Mouse (Mus musculus): ENCODE measurements around the gene Trim8. TPM values are rescaled to one million over a fixed set of nuclear protein-coding genes. Genes with fewer than 3 reads are reported as not detected.

The Trim8 gene
- polyA plus RNA-seq, 1 experiment from 2014 or later = 30.5 TPM

DNA sequence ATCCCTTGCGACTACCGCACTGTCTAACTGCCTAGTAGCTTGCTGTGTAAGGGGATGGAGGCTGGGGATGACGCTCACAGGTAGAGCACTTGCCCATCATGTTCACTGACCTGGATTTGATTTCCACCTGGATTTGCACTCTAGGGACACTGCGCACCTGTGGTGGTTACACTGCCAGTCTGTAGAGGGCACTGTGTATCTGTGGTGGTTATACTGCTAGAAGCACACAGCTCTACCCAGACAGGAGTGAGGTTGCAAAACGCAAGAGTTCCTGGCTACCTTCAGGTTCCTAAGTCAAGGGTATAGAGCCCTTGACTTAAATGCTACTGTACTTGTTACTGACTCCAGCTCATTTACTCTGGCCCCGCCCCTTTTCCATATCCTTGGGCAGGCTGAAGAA lies 36.7 kb downstream of the Trim8 start:
- no peak for ATAC-seq (replicated peaks; ENCODE audit: low FRiP score, low read depth)
- Histone ChIP-seq H3K4me2 (ENCODE audit: low read length) (no peak overlapping the region), H3K27ac (no peak overlapping the region), H3K9me3 (replicated peaks; ENCODE audit: low read length) (no peaks in the 10 kb centered on the region), H3K9ac (ENCODE audit: low read depth, low read length) (no peak overlapping the region), H3K36me3 (ENCODE audit: insufficient read depth, low read length) (peaks cover 15% of the 10 kb centered on the region), H3K27me3 (ENCODE audit: insufficient read depth, low read length) (no peaks in the 10 kb centered on the region), H3K4me3 (replicated peaks; ENCODE audit: low read depth, low read length) (no peak overlapping the region), H3K4me1 (replicated peaks; ENCODE audit: insufficient read depth, low read length) (peaks cover 11% of the 10 kb centered on the region; the same call in 1 of the 2 replicates)
- DNase-seq (ENCODE audit: low spot score) = no peak
- 90% methylated on average over 6 of the region's 6 CpGs for WGBS
- peak; percentile 59 for TF ChIP-seq CTCF (IDR thresholded peaks at IDR 0.05; ENCODE audit: low read depth)

DNA sequence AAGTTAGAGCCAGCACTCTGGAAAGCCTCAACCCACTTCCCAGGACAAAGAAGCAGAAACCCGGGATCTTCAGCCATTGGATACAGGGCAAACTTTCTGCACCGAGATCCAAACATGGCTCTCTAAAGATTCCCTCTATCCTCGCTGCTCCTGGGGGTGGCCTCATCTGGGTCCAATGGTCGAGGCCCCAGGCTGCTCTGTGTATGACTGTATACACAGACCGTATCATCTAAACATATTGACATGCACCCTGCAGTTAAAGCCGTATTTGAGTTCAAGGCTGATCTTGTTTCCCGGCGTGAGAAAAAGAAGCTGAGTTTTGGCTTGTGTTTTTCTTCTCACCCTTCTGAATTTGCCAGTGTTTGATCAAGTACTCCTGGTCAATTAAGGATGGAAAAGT lies 41.2 kb downstream of the Trim8 start:
- TF ChIP-seq CTCF (IDR thresholded peaks at IDR 0.05; ENCODE audit: low read depth) = no peak
- Histone ChIP-seq H3K27ac (no peak overlapping the region), H3K27me3 (ENCODE audit: insufficient read depth, low read length) (no peaks in the 10 kb centered on the region), H3K4me1 (replicated peaks; ENCODE audit: insufficient read depth, low read length) (no peaks in the 10 kb centered on the region), H3K4me2 (ENCODE audit: low read length) (no peak overlapping the region), H3K36me3 (ENCODE audit: insufficient read depth, low read length) (peaks cover 18% of the 10 kb centered on the region), H3K9me3 (replicated peaks; ENCODE audit: low read length) (no peaks in the 10 kb centered on the region), H3K9ac (ENCODE audit: low read depth, low read length) (no peak overlapping the region), H3K4me3 (replicated peaks; ENCODE audit: low read depth, low read length) (no peak overlapping the region)
- WGBS = 88% methylated on average over 8 of the region's 8 CpGs
- no peak for ATAC-seq (replicated peaks; ENCODE audit: low FRiP score, low read depth)
- no peak for DNase-seq (ENCODE audit: low spot score)

DNA sequence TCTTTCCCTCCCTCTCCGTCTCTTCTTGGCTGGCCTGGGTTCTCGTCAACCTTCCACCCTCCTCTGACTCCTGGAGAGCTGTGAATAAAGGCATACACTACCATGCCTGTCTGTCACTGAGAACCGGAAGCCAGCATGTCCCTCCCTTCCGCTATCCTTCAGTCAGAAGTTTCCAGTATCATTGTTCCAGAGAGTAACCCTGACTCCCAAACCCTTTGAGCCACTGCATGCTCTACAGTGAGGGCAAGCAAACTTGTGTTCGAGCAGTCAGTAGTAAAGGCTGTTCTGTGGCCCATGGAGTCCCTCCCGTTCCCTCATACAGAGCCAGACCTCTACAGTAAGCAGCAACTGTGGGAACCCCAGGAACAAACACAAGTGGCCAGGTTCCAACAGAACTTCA lies 46.1 kb downstream of the Trim8 start:
- Histone ChIP-seq H3K4me2 (ENCODE audit: low read length) (no peak overlapping the region), H3K4me1 (replicated peaks; ENCODE audit: insufficient read depth, low read length) (no peaks in the 10 kb centered on the region), H3K27me3 (ENCODE audit: insufficient read depth, low read length) (no peaks in the 10 kb centered on the region), H3K27ac (peak overlapping the region; percentile 15; the same call in 1 of the 2 replicates), H3K9me3 (replicated peaks; ENCODE audit: low read length) (no peaks in the 10 kb centered on the region), H3K36me3 (ENCODE audit: insufficient read depth, low read length) (peaks cover 25% of the 10 kb centered on the region), H3K9ac (ENCODE audit: low read depth, low read length) (no peak overlapping the region), H3K4me3 (replicated peaks; ENCODE audit: low read depth, low read length) (no peak overlapping the region)
- ATAC-seq (replicated peaks; ENCODE audit: low FRiP score, low read depth) = no peak
- DNase-seq (ENCODE audit: low spot score) = peak; percentile 66
- 57% methylated on average over 6 of the region's 6 CpGs for WGBS
- TF ChIP-seq CTCF (IDR thresholded peaks at IDR 0.05; ENCODE audit: low read depth) = no peak

- H3K4me1 ChIP-seq (replicated peaks; ENCODE audit: insufficient read depth, low read length) = no peaks in the 10 kb centered on the region
- TF ChIP-seq CTCF (IDR thresholded peaks at IDR 0.05; ENCODE audit: low read depth) = no peak
- no peak overlapping the region for H3K4me2 ChIP-seq (ENCODE audit: low read length)
- WGBS = 74% methylated on average over 10 of the region's 10 CpGs
- DNase-seq (ENCODE audit: low spot score) (no peak), ATAC-seq (replicated peaks; ENCODE audit: low FRiP score, low read depth) (no peak)
- H3K27me3 ChIP-seq (ENCODE audit: insufficient read depth, low read length) = no peaks in the 10 kb centered on the region
- H3K36me3 ChIP-seq (ENCODE audit: insufficient read depth, low read length) = peaks cover 25% of the 10 kb centered on the region
- no peak overlapping the region for H3K4me3 ChIP-seq (replicated peaks; ENCODE audit: low read depth, low read length)
- H3K27ac ChIP-seq = 0 out of 2 replicates have a peak overlapping the region, but pooled peaks have one; percentile 36
- H3K9ac ChIP-seq (ENCODE audit: low read depth, low read length) = no peak overlapping the region
- no peaks in the 10 kb centered on the region for H3K9me3 ChIP-seq (replicated peaks; ENCODE audit: low read length)
Measured at GRCm38 (mm10) chr19:46548110-46548509, 46.6 kb downstream of the Trim8 start.

DNA sequence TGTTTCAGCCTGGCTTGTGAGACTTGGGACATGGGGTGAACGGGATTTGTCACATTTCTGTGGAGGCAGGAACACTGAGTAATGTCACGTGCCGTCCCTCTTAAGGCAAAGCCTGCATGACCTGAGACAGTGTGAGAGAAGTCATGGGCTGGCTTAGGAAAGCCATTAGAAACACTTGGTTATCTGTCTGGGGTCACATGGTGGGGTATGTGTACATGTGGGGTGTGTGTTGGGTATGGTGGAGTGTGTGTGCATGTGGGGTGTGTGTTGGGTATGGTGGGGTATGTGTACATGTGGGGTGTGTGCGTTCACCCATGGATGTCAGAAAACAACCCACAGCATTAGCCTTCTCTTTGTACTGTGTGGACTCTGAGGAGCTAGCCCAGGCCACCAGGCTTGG lies 48.9 kb downstream of the Trim8 start:
- H3K36me3 ChIP-seq (ENCODE audit: insufficient read depth, low read length) = peaks cover 25% of the 10 kb centered on the region
- no peak overlapping the region for H3K4me3 ChIP-seq (replicated peaks; ENCODE audit: low read depth, low read length)
- H3K27ac ChIP-seq = no peak overlapping the region
- no peak overlapping the region for H3K4me2 ChIP-seq (ENCODE audit: low read length)
- 96% methylated on average over 4 of the region's 4 CpGs for WGBS
- H3K4me1 ChIP-seq (replicated peaks; ENCODE audit: insufficient read depth, low read length) = no peaks in the 10 kb centered on the region
- ATAC-seq (replicated peaks; ENCODE audit: low FRiP score, low read depth) (no peak), DNase-seq (ENCODE audit: low spot score) (no peak)
- no peaks in the 10 kb centered on the region for H3K27me3 ChIP-seq (ENCODE audit: insufficient read depth, low read length)
- H3K9ac ChIP-seq (ENCODE audit: low read depth, low read length) = no peak overlapping the region
- H3K9me3 ChIP-seq (replicated peaks; ENCODE audit: low read length) = no peaks in the 10 kb centered on the region
- no peak for TF ChIP-seq CTCF (IDR thresholded peaks at IDR 0.05; ENCODE audit: low read depth)

GRCm38 (mm10) chr19:46552496-46552895 lies 51.0 kb downstream of the Trim8 start:
- Histone ChIP-seq H3K27me3 (ENCODE audit: insufficient read depth, low read length) (no peaks in the 10 kb centered on the region), H3K36me3 (ENCODE audit: insufficient read depth, low read length) (peaks cover 35% of the 10 kb centered on the region), H3K4me1 (replicated peaks; ENCODE audit: insufficient read depth, low read length) (no peaks in the 10 kb centered on the region), H3K9ac (ENCODE audit: low read depth, low read length) (no peak overlapping the region), H3K4me2 (ENCODE audit: low read length) (no peak overlapping the region), H3K4me3 (replicated peaks; ENCODE audit: low read depth, low read length) (no peak overlapping the region), H3K9me3 (replicated peaks; ENCODE audit: low read length) (no peaks in the 10 kb centered on the region), H3K27ac (no peak overlapping the region)
- TF ChIP-seq CTCF (IDR thresholded peaks at IDR 0.05; ENCODE audit: low read depth) = no peak
- WGBS = 89% methylated on average over 4 of the region's 4 CpGs
- DNase-seq (ENCODE audit: low spot score) (no peak), ATAC-seq (replicated peaks; ENCODE audit: low FRiP score, low read depth) (no peak)

- Histone ChIP-seq H3K9me3 (replicated peaks; ENCODE audit: low read length) (no peaks in the 10 kb centered on the region), H3K27me3 (ENCODE audit: insufficient read depth, low read length) (no peaks in the 10 kb centered on the region), H3K36me3 (ENCODE audit: insufficient read depth, low read length) (peaks cover 35% of the 10 kb centered on the region), H3K4me3 (replicated peaks; ENCODE audit: low read depth, low read length) (no peak overlapping the region), H3K4me1 (replicated peaks; ENCODE audit: insufficient read depth, low read length) (no peaks in the 10 kb centered on the region), H3K27ac (no peak overlapping the region), H3K4me2 (ENCODE audit: low read length) (no peak overlapping the region), H3K9ac (ENCODE audit: low read depth, low read length) (no peak overlapping the region)
- ATAC-seq (replicated peaks; ENCODE audit: low FRiP score, low read depth) = no peak
- no peak for TF ChIP-seq CTCF (IDR thresholded peaks at IDR 0.05; ENCODE audit: low read depth)
- DNase-seq (ENCODE audit: low spot score) = no peak
- WGBS = 69% methylated on average over 11 of the region's 11 CpGs
Measured at GRCm38 (mm10) chr19:46553541-46553955, 52.0 kb downstream of the Trim8 start.
